Mouse (Mus musculus): ENCODE data around the gene Uqcc1. TPM values are rescaled to one million over a fixed set of nuclear protein-coding genes. Genes with fewer than 3 reads are reported as not detected.
"Not testable (repeated sequence)": the region's sequence is repeated elsewhere in the genome, so short reads cannot be mapped to it uniquely, and the experiment has no call there.

Uqcc1 gene
- total RNA-seq, 2 experiments from 2014 or later: 59.7 to 61.8 TPM

GRCm38 (mm10) chr2:155940681-155941080 is 10.6 kb upstream of the Uqcc1 start, which contains the start of gene Gm15557:
Gene Gm15557, plus strand, starts transcription at chr2:155940728.
- no peak for DNase-seq (ENCODE audit: low spot score in 2 of 2)
- intact Hi-C loops (cut with DNase I): no loop called here

DNA sequence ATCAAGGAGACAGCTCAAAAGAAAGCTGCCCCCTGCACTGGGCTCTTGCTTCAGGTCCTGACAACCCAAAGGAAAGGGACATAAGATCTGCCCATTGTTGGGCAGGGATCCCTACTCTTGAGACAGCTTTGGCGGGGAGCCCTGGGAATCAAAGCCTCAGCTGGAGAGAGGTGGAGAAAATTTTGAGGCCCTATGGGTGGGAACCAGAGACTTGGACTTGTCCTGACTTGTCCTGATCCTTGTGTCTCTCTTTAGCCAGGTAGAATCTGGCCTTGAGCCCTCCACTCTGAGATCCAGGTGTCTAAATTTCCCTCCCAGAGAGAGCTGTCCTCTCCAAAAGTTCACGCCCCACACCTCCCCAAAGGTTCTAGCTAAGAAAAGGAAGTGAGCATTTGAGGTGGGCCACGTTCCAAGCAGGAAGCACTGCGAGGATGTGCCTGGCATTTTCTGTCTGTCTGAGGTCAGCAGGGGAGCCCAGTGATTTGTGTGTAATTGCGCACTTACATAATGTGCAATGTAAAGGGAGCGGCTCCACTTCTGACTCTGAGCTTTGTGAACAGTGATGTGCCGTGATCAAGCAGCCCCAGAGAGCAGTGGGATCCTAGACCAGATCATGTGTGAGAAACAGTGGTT is 9.9 kb upstream of the Uqcc1 start:
- DNase-seq (ENCODE audit: low spot score in 2 of 2): no peak

DNA sequence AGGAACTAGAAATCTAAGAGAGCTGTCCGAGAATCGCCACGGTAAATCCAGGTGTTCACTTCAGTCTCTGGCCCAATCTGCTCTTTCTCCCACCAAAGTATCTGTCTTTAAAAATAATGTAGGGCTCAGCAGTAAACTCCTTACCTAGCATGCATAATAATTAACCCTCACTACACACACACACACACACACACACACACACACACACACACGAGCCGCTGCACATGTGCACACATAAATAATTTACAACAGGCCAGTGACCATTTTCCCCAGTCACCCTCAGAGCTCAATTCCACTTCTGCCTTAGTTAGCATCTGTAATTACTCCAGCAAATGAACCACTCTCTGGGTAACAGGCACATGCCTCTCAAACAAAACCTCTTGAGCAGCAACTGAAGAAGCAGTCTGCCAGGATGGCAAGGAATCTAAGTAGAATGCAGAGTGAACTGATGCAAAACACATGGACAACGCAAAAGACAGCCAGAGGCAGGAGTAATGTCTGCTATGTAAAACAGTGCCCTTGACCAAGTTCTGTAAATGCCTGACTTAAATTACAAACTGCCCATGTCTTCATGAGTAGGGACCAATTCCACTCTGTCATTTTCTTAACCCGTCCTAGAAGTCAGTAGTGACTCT is 1.3 kb downstream of the Uqcc1 start:
- intact Hi-C loops (cut with DNase I): no loop called here

More for the DNA sequence above, 9.9 kb upstream of the Uqcc1 start:
- intact Hi-C loops (cut with DNase I): no loop called here

DNA sequence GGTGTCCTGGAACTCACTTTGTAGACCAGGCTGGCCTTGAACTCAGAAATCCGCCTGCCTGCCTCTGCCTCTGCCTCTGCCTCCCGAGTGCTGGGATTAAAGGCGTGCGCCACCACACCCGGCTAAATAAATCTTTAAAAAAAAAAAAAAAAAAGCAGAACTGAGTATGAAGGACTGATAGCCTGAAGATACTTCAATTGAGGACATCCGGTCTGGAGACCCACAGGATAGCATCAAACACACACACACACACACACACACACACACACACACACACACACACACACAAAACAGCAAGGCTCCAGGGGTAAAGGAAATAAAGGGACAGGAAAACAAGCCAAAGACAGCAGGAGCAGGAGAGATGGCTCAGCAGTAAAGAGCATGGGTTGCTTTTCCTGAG is 4.9 kb downstream of the Uqcc1 start:
- DNase-seq (ENCODE audit: low spot score in 2 of 2); intact Hi-C loops (cut with DNase I): not testable (repeated sequence)

More for the DNA sequence above, 1.3 kb downstream of the Uqcc1 start:
- no peak for DNase-seq (ENCODE audit: low spot score in 2 of 2)

- intact Hi-C loops (cut with DNase I): no loop called here
- DNase-seq (ENCODE audit: low spot score in 2 of 2): no peak
Observed at GRCm38 (mm10) chr2:155923143-155923542, 7.0 kb downstream of the Uqcc1 start.

- intact Hi-C loops (cut with DNase I): no loop called here
- DNase-seq (ENCODE audit: low spot score in 2 of 2): no peak
Observed at GRCm38 (mm10) chr2:155914684-155915083, 15.4 kb downstream of the Uqcc1 start.

DNA sequence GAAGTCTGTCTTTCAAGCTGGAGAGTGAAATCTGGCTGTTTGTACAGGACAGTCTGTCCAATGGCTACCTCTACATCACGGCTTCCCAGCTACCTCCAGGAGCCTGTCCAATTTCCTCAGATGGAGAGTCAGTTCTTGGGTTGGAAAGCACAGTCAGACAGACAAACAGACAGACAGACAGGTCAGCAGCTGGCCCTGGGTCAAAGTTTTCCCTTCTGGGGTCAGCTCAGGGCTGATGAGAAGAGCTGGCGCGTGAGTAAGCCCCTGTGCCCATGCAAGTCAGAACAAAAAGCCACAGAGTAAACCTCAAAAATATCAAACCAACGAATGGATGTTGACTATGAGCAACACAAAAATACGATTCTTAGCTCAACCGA is 26.5 kb downstream of the Uqcc1 start:
- intact Hi-C loops (cut with DNase I): no loop called here
- DNase-seq (ENCODE audit: low spot score in 2 of 2): no peak

DNA sequence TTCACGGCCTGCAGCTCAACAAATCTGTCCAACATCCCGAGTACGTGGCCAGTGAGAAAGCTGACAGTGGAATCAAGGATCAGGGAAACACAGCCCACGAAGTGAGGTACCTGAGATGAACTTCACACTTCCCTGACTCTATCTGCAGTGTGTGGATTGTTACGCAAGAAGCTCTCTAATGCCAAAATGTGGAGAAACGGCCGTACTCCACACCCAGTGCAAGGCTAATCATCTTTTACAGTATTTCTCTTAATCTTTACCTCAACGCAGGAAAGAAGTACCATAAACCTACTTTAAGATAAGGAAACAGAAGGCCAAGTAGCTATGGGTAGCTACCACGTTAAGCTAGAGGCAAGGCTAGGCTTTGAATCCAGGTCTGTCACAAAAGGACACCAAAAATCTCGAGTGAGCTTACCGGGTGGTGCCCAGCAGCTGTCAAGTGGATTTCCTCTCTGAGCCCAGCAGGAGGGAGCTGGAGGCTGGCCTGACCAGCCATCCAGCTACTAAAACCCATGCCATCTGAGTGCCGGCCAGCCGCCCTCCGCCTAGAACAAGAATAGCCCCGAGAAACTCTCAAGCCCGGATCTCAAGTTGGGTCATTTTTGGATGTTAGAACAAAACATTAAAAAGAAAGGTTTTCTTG is 27.0 kb downstream of the Uqcc1 start:
- DNase-seq (ENCODE audit: low spot score in 2 of 2): peak in 1 of 2 experiments; percentile 17
- intact Hi-C loops (cut with DNase I): no loop called here

DNA sequence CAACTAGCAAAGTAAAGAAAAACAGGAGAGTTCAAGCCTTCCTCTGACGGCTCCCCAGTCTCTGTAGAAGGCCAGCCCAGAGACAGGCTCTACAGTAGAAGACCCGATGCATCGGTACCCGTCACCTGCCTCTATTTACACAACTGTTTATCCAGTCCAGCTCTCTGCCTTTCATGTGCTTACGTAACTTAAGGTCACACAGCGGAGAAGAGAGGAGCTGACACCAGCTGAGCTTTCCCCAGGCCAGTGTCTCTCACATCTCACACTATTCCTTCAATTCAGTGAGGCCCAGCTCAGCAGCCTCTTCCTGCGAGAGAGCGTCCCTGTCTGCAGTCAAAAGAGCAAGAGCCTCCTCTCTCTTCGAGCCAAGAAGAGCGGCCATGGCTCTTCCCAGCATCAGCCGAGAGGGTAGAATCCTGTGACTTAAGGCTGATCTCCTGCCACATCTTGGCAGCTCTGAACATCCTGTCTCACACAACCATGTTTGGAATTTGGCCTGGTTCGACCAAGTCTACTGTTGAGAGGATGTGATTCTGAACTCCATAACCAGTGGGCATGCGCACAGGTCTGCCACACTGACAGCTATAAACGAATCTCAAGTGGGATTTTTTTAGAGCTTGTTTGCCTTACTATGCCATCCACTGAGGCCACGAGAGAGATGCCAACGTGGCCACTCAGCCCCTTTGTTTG is 34.9 kb downstream of the Uqcc1 start:
- intact Hi-C loops (cut with DNase I): no loop called here
- no peak for DNase-seq (ENCODE audit: low spot score in 2 of 2)

DNA sequence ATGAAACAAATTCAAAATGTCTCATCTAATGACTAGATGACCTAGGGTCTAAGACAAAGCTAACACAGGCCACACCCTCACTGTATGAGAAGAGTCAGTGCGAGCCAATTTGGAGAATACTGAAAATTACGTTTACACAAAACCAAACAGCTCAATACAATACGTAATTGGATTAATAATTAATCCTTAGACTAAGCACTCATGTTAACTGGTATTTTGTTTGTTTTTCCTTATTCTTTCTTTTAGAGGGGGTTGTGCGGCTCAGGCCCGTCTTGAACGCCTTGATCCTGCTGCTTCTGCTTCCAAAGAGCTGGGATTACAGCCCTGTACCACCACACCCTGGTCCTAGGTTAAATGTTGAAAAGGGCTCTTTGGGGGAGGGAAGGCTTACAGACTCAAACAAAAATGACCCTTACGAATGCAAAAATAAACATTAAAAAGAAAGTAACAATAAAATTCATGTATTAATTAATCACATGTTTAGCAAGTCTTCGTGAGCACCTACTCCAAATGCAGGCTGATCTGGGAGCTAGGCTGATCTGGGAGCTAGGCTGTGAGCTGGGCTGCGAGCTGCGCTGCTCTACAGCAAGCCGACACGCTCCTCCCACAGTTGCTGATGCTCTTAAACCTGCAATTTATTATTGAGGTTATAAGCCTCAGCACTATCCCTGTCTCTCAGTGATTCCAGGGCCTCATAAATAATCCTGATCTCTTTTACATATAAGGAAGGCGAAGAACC is 35.6 kb downstream of the Uqcc1 start:
- intact Hi-C loops (cut with DNase I): no loop called here
- DNase-seq (ENCODE audit: low spot score in 2 of 2): no peak

DNA sequence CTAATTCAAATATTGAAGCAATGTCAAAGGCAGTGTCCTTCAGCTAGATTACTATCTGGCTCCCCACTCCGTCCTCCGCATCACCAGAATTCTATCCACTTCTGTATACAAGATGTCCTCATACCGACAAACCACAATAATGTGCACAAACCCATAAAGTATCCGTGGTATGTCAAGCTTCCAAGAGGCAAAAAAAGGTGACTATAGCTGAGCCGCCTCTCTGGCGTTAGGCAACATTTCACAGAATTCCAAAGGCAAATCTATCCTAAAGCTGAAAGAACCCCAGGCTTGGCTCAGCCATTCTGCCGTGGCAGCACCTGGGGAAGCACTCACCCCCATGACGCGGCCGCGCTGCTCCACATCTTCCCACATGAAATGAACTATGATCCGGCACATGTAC is 43.3 kb downstream of the Uqcc1 start:
- intact Hi-C loops (cut with DNase I): no loop called here

GRCm38 (mm10) chr2:155885271-155885697 is 44.8 kb downstream of the Uqcc1 start:
- intact Hi-C loops (cut with DNase I): no loop called here
- DNase-seq (ENCODE audit: low spot score in 2 of 2): no peak

More for the DNA sequence above, 43.3 kb downstream of the Uqcc1 start:
- DNase-seq (ENCODE audit: low spot score in 2 of 2): no peak

- intact Hi-C loops (cut with DNase I): no loop called here
- DNase-seq (ENCODE audit: low spot score in 2 of 2): no peak
Observed at GRCm38 (mm10) chr2:155882087-155882486, 48.0 kb downstream of the Uqcc1 start.

- DNase-seq (ENCODE audit: low spot score in 2 of 2): no peak
- intact Hi-C loops (cut with DNase I): no loop called here
Observed at GRCm38 (mm10) chr2:155878964-155879876, 50.9 kb downstream of the Uqcc1 start.

DNA sequence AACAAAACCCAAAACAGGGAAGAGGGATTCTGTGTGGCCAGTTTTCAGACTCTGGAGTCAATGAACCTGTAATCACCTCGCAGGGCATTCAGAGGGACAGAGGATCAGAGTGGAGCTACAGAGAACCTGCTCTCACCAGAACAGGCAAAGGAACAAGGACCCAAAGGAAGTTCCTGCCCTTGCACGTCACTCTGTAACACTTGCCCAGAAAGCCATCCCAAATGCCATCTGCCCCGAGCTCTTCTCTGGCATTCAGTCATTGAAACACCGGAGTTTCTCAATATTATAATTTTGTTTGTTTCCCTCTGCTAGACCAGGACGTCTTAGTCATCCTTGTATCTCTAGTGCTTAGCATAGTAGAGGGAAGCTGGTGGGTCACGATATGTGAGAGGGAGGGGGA is 56.5 kb downstream of the Uqcc1 start:
- intact Hi-C loops (cut with DNase I): no loop called here
- no peak for DNase-seq (ENCODE audit: low spot score in 2 of 2)

DNA sequence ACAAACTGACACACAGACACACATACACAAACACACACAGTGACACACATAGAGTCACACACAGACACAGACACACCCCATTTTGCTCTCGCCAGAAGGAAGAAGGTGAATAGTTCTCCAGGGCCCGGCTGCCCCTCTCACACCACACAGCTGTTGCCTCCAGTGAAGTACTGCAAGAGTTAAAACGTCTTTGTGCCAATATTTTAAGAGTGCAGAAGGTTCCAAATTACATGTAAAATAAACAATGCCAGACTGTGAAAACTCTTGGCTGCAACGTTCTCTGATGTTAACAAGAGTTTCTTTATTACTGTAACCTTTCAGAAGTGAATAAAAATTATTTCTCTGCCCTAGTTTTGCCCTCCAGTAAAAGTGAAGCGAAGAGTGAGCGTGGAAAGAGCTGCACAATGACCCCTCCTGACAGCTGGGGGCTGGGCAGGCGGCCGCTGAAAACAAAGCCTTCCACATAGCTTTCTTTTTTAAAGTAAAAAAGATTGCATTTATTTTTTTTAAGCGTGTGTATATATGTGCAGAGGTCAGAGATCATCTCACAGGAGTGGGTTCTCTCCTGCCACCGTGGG is 57.1 kb downstream of the Uqcc1 start:
- intact Hi-C loops (cut with DNase I): no loop called here

DNA sequence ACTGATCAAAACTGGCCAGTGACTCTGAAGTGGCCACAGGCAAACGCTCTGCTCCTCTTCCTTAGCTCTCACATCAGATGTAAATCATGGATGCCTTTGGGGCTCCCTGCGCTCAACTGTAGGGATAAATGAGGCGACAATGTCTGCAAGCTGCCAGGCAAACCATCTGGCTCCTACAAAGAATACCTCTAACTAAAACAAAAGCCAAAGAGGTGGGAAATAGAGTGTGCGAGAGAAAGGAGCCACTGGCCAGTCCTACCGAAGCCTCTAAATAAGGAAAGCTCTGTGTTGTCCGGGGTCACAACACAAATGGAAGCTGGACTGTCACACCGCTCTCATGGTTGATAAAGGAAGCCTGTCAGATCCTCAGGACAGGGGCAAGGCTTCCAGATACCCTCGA is 57.6 kb downstream of the Uqcc1 start:
- intact Hi-C loops (cut with DNase I): no loop called here
- DNase-seq (ENCODE audit: low spot score in 2 of 2): peak in 1 of 2 experiments; percentile 8

More for the DNA sequence above, 57.1 kb downstream of the Uqcc1 start:
- DNase-seq (ENCODE audit: low spot score in 2 of 2): no peak

DNA sequence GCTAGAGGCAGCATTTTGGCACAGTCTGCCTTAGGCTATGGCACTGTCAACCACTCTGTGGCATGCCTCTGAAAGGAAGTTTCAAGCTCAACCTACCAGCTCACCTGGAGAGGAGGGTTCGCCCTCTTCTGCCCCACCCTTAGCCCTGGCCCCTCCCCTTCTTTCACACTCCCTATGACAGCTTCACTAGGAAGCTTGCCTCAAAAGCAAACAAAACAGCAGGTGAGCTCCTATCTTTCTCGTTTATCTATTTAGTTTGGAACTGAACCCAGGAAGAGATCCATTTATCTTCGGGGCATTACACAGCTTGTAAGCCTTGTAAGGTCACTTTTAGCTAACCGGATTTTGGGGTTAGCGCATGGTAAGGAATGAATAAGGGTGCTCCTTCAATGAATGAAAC is 60.3 kb downstream of the Uqcc1 start:
- intact Hi-C loops (cut with DNase I): no loop called here

More for the DNA sequence above, 60.3 kb downstream of the Uqcc1 start:
- no peak for DNase-seq (ENCODE audit: low spot score in 2 of 2)

All from left cerebral cortex, postnatal 25 days (tissue).